Mouse (Mus musculus) retina, postnatal 7 days (tissue): ENCODE data around the gene Drg1.

Experiments used
- DNase-seq: peaks from one replicate; pipeline ENCODE4 v3.0.0-alpha.2; 2012; ENCODE audit warnings: low read depth, low spot score

Drg1 gene

DNA sequence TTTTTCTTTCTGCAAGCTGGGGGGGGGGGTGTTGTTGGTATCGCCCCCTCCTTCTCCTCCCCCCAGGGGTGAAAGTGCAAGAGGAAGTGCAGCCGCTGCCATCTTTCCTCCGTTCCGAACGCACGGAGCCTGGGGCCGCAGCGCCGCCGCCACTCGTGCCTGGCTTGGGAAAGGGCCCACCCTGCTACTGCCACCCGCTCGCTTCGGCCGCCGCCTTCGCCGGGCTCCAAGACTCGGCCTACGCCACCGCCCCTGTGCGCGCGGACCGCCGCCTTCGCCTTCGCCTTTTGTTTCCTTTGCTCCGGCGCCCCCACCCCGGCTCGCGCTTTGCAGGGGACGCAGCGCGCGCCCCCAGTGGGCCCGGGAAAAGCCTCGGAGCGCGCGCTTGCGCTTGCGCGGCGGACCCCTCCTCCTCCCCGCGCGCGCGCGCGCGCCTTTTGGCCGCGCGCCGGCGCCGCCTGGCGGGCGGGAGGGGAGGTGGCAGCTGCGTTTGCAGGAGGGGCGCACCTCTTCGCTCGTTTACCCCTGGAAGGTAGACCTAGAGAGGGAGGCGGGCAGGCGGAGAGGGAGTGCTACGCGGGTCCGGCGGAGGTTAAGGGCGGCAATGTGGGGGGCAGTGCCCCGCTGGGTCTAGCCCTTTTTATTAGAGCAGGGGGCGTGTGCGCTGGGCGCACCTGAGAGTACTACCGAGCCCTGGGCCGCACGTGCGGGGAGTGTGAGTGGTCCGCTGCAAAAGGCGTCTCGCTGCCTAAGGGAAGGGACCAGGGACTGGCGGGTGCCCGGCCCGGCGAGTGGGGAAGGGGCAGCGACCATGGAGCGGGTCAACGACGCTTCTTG, 23.8 kb upstream of the Drg1 start:
- peak; percentile 88 for DNase-seq

DNA sequence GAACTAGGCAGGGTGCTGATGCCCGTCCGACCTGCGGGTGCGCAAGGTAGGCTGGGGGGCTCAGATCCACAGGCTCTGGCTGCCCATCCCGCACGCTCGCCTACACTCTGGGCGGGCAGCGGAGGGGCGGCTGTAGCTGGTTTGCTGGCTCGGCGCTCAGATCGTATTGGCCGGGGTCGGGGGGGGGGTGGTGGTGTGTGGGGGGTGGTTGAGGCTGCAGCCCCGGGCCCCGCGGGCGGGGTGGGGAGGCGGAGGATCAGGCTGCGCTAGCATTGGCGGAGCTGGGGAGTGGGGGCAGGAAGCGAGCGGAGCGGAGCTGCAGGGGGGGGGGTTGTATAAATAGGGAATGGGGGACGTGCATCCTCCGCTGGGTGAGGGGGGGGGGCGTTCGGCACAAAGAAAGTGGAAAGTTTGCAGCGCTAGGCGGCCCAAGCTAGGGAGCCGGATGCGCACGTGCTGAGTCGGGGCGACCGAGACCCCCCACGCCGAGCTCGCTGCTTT, 23.1 kb upstream of the Drg1 start:
- DNase-seq: peak; percentile 66

DNA sequence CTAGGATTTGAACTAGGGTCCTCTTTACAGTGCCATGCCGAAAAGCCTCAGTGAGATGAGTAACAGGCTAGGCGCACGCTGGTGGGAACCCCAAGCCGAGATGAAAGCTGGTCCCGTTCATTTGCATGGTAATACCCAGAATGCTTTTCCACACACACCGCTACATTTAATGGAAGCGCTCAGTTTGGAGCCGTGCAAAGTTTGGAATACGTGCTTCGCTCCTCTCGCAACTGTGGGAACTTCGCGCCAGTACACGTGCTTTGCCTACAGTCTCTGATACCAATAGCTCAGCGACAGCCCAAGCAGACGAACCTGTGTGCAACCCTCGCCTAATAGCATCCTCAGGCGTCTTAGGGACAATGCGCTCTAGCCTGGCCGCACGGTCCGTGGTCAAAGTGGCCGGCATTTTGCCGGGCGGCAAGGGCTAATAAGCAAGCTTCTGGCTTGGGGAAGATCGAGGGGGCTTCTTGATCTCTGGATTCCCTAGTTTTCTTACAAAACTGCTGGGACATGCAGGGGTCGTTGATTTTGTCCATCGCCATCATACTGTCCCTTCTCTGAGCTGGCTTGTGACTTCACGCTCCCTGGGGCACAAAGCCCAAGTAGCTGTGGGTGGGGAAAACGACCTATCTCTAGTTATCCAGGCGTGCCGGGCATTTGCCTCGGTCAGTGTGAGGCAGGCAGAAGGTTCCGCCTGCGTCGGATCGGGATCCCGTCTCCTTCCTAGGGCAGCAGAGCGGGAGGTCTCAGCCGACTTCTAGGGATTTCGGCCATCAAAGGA, 22.5 kb upstream of the Drg1 start, which contains the start of gene Patz1:
Gene Patz1, plus strand, starts transcription at position 354 of the 781 bp plus-strand sequence.
- DNase-seq: peak; percentile 33

DNA sequence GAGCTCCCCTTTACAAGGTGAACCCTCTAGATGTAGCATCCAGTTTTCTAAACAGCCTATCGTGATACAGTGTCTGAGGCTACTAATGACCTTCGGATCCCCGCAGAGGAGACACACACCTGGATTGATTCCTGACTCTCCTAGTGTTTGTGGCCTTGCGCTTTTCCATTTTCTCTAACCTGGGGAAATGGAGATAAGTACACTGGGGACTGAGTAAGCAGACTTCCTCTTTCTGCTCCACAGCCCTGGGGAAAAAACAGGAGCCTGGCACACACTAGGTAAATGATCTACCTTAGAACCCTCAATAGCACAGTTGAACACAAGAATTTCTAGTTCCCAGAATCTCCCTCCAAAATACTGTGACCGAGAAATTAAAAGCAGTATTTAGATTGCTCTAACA, 21.7 kb upstream of the Drg1 start:
- no peak for DNase-seq

DNA sequence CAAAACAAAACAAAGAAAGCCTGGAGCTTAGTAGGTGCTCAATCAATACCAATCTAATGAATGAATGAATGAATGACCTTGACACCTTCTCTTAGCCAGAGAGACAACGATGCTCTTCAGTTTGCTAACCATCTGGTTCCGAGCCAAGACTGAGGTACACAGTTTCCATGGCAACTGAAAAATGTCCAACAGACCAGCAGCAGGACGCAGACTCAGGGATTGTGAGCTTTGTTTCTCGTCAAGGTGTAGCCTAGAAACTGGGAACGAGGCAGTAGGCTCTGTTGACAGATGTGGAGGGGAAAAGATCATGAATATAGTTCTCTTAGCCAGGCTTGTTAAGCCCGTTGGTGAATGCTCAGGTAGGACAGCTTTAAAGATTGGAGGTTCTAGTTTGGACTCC, 20.9 kb upstream of the Drg1 start:
- DNase-seq: no peak

- no peak for DNase-seq
These were observed 19.7 kb upstream of the Drg1 start for GRCm38 (mm10) chr11:3285940-3286339.

DNA sequence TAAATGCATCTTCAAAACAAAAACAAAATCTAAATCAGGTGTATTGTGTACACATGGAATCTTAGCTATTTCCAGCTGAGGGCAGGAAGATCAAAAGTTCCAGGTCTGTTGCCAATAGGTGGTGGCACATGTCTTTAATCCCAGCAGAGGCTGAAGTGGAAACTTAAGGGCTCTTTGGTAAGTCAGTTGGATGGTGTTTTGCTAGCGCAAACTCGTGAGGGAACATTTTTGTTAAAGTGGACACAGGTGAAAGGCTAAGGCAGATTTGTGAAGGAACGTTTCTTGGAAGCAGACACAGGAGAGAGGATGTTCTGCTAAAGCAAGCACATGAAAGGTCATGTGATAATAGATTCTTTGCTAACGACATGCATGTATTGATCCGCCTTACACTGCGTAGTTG, 17.4 kb upstream of the Drg1 start:
- no peak for DNase-seq

DNA sequence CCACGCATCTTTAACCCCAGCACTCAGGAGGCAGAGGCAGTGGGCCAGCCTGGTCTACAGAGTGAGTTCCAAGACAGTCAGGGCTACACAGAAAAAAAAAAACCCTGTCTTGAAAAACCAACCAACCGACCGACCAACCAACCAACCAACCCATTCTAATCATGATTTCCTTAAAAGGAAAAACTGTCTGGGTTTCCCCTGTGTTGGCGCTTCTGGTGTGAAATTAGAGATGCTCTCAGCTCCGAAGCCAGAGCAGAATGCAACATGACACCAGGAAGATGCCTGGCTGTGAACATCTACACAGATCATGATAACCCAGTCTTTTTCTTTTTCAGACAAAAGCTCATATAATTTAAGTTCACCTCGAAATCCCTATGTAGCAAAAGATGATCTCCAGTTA, 16.7 kb upstream of the Drg1 start:
- DNase-seq: no peak

DNA sequence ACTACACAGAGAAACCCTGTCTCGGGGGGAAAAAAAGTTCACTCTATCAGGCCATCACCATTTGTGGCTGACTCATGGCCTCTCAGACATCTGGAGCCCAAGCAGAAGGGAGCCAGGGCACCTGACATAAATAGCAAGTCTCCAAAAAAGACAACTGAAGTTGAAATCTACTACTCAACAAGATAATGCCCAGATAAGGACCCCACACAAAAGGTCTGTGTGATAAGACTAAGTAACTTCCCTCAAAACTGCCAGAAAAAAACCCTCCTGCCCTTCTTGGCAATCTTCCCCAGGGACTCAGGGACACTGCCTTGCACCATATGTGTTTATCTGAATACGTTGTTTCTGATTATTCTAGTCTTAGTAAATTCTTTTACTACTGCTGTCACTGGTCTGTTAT, 13.5 kb upstream of the Drg1 start:
- no peak for DNase-seq

GRCm38 (mm10) chr11:3278351-3278750, 12.1 kb upstream of the Drg1 start:
- DNase-seq: no peak

DNA sequence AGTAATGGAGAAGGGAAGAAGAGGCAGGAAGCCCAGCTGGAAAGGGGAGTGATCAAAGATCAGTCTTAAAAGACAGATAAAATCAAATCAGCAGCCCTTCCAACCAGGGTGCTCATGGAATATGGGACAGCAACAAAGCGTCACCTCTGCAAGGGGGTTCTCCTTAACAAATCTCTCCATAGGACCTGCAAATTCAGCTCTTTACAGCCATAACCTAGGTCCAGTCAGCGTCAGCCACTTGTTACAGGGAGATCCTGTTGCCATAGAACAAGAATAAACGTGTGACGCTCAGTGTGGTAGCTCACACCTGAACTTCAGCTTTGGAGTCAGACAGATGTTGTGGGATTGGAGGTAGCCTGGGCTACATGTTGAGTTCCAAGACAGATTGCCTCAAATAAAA, 3.0 kb upstream of the Drg1 start:
- DNase-seq: no peak

GRCm38 (mm10) chr11:3267133-3267532, 918 bp upstream of the Drg1 start:
- no peak for DNase-seq

DNA sequence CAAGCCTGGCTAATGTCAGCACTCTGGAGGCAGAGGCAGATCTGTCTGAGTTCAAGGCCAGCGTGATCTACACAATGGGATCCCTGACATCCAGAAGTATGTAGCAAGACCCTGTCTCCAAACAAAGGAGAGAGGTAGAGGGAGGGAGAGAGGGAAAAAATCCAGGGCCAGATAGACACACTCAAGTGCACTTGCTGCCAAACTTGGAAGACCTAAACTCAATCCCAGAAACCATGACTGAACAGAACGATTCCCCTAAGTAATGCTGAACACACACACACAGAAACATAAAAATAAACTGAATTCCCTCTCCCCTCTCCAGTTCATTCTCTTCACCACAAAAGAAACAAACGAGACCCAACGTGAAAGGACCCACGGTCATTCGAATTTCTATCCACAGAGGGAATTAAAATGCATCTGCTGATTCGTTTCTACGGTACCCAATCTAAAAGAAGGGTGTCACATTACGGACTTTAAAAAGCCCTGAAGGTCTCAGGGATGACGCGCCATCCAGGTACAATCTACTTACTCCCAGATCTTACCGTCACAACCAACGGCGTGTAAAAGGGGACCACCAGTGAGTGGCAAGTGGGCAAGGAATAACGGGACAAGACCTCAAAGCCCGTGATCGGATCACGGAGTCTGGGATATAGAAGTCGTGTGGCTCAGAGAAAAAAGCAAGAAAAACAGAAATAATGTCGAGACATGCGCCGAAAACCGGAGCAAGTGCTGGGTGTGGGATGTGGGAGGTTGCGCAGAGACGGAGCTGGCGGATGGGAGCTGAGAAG, 730 bp downstream of the Drg1 start:
- no peak for DNase-seq

GRCm38 (mm10) chr11:3259537-3259936, 6.7 kb downstream of the Drg1 start:
- DNase-seq: no peak

DNA sequence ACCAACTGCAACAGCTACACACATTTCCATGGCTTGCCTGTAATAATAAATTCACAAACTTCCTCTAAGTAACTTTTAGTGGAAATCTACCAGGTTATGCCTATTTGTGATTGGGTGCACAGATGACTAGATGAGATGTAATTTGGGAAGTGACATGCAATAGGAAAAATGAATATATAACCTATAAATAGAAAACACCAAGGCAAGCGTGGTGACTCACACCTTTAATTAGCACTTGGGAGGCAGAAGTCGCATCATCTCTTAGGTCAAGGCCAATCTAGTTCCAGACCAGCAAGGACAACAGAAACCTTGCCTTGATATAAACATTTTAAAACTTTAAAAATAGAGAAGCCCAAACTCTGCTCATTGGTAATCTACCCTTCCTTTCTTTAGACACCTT, 18.8 kb downstream of the Drg1 start:
- DNase-seq: no peak

DNA sequence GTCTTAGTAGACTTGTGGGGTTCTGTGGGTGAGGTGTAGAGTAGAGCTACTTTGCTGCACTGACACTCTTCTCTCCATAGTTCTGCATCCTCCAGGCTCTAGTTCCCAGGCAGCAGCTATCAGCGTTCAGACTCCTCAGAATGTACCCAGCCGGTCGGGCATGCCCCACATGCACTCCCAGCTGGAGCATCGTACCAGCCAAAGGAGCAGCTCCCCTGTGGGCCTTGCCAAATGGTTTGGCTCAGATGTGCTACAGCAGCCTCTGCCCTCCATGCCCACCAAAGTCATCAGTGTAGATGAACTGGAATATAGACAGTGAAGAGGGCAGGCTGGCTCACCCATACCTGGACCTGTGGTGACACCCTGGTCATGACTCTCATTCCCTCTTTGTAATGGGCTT, 22.4 kb downstream of the Drg1 start:
- DNase-seq: no peak

- no peak for DNase-seq
These were observed 23.8 kb downstream of the Drg1 start for GRCm38 (mm10) chr11:3242395-3242794.

- no peak for DNase-seq
These were observed 30.9 kb downstream of the Drg1 start for GRCm38 (mm10) chr11:3235277-3235676.

DNA sequence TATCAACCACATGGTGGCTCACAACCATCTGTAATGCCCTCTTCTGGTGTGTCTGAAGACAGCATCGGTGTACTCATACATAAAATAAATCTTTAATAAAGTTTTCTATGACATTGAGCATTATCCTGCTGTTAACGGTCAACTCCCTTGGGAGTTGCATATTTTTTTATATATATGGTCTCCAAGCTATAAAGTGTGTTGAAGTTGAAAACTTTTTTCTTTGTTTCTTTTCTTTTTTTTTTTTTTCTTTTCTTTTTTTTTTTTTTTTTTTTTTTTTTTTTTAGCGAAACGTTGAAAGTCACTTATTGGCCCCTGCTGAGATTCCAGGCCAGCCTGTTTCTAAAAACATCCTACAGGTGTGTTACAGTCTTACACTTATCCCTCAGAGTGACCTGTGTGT, 32.5 kb downstream of the Drg1 start:
- DNase-seq: no peak

- no peak for DNase-seq
These were observed 34.0 kb downstream of the Drg1 start for GRCm38 (mm10) chr11:3232248-3232647.

DNA sequence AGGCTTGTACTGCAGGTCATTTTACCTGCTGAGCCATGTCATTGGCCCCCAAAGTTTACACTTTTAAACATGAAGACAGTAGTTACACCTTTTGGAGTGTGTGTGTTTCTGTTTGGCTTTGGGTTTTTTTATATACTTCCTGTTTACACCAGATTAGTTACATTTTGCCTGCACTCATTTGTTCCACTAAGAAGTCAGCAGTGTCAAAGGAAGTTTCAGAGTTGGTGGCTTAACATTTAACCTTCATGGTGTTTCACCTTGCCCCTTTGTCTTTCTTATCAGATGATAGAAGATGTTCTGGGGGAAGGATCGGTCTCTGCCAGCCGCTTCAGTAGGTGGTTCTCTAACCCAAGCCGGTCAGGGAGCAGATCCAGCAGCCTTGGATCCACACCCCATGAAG, 39.1 kb downstream of the Drg1 start:
- DNase-seq: no peak

- no peak for DNase-seq
These were observed 43.1 kb downstream of the Drg1 start for GRCm38 (mm10) chr11:3223105-3223504.
